Mouse (Mus musculus): Measurements from ENCODE around the gene Nova1.

GRCm38 (mm10) chr12:46754325-46754848 lies 64.3 kb downstream of the Nova1 start:
- TF ChIP-seq POLR2A (IDR thresholded peaks at IDR 0.05; ENCODE audit: low read depth, low read length), result no peak
- TF ChIP-seq CTCF (IDR thresholded peaks at IDR 0.05; ENCODE audit: extremely low read depth, insufficient read depth, insufficient read length, insufficient replicate concordance), result no peak
